Mouse (Mus musculus) embryo, embryonic 11.5 days (tissue): ENCODE data around the gene Ebi3.
A peak's percentile ranks its signal among the peaks of the same experiment; 100 is the strongest.
"Not testable (repeated sequence)": the region's sequence is repeated elsewhere in the genome, so short reads cannot be mapped to it uniquely, and the experiment has no call there.

Experiments used
- DNase-seq: peaks from one replicate; pipeline ENCODE4 v3.0.0-alpha.2; 2012; ENCODE audit warnings: low read depth, low spot score

Gene Ebi3

DNA sequence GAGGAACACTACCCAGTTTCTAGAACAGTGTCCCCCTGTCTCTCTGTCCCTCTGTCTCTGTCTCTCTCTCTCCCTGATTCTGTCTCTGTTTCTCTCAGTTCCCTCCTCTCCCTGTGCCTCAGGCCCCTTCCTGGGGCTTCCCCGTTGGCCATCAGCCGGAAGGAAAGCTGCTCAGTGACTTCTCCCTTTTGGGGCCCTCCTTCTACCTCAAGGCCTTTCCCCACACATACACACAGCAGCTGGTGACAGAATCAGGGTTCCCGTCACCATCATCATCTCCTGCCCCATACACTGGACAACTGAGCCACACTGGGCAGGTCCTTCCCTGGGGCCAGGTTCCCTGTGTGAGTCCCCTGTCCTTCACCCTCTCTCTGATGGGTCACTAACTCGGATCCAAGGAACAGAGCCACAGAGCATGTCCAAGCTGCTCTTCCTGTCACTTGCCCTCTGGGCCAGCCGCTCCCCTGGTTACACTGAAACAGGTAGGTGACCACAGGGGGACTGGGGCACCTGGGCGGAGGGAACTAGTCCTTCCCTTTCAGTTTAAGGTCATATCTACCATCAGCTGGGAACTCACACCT, at the start of gene Ebi3:
Gene Ebi3 (plus strand): TSS at position 194 of the 581 bp plus-strand sequence.
- DNase-seq: no peak

DNA sequence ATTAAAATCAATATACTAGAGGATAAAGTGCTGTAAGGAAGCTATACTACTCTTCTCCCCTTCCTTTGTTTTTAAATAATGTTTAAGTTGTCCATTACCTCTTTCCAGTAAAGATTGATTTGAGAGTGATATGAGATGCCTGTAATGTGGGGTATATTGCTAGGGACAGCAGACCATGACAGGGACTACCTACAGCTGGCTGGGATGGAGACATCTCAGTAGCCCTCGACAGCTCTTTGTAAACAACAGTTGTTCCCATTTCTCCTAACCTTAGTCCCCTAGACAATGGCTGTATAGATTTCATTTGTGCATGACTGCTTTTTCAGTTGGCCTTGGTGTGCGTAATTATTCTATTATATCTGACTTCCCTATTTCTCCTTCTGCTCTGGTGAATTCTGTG, 49.4 kb upstream of the Ebi3 start:
- DNase-seq: no peak

DNA sequence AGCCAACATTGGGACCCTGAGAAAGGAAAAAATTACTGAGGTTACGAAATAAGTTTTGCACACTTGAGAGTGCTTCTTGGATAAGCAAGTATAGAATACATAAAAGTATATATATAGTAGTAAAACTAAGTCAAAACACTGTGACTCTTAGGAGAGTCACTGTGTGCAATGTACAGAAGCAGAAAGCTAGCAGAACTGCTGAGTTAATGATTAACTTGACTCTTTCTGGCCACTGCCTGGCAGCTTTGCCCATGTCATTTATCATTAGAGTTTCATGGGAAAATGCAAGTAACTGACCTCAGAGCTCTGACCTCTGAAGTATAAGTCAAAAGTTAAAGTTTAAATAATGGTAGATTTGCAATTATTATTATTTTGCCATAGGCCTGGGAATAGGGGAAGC, 48.8 kb upstream of the Ebi3 start:
- DNase-seq: no peak

DNA sequence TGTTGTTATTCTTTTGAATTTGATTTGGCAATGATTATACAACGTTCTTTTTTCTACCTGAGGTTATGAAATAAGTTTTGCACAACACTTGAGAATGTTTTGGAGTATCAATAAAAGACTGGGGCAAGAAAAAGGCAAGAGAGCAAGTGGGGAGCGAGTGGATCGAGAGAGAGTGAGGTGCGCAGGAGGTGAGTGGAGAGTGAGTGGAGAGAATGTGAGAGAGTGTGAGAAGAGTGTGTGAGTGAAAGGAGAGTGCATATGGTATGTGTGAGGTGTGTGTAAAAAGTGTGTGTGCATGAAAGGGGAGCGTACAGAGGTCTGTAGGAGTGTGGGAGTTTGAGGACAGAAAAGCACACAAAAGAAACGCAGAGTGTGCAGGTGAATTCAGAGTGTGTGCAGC, 48.3 kb upstream of the Ebi3 start:
- no peak for DNase-seq

DNA sequence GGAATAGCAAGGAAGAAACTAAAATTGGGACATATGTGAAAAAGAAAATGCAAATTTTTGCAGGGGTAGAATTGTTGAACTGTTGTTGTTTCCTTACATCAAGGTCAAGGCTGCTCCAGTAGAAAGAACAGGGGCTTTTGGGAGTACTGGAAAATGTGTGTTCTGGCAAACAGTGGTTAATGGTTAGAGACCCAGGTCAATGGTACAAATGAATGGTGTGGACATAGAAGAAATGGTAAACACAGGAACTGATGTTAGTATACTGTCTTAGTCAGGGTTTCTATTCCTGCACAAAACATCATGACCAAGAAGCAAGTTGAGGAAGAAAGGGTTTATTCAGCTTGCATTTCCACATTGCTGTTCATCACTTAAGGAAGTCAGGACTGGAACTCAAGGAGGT, 45.8 kb upstream of the Ebi3 start:
- no peak for DNase-seq

DNA sequence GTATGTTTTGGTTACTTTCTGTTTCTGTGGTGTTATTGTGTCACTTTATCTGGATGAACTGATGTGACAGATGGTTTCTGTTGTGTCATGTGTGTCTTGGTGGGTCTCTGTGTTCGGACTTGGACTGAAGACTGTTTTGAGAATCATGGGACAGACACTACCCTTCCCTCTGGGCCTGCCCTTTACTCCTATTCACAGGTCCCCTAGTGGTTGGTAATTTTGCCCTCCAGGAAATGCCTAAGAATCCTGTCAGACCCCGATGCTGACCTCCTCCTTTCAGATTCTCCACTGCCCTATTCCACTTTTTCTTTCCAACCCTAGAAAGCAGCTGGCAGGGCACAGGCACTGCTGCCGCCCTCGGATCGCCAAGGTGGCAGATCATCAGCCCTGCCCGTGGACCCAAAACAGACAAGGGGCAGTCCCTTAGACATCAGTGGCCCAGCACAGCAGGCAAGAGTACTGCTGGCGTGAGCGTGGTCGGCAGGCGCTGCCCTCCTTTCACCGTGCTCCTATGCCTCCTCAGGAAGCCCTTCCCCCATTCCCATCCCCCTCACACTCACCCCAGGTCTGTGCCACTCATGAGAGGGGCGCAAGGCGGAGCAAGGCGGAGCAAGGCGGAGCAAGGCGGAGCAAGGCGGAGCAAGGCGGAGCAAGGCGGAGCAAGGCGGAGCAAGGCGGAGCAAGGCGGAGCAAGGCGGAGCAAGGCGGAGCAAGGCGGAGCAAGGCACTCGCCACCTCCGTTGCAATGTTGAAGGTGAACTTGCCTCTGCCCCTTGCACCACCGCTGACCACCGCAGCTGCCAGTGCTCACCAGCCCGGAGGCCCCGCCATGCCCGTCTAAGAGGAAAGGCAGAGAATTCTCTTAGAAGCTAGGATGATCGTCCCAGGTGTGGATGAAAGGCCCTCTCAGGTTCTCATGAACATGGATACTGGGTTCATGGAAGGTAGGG, 20.6 kb upstream of the Ebi3 start:
- peak; percentile 74 for DNase-seq

DNA sequence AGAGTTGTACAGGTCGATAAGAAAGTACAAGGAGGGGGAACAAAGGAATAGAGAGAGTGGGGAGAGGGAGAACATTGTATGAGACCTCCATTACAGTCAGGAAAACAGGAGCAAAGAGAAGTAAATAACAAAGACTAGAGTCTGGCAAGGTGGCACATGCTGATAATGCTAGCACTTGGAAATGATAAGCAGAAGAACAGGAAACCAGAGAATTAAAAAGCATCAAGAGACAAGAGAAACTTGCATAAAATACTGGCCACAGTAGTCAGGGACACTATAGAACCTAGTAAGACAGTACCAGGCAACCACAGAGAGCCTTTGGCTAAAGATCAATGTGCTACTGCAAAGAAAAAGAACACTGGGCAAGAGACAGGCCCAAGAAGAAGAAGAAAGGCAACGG, 19.8 kb upstream of the Ebi3 start:
- no peak for DNase-seq

DNA sequence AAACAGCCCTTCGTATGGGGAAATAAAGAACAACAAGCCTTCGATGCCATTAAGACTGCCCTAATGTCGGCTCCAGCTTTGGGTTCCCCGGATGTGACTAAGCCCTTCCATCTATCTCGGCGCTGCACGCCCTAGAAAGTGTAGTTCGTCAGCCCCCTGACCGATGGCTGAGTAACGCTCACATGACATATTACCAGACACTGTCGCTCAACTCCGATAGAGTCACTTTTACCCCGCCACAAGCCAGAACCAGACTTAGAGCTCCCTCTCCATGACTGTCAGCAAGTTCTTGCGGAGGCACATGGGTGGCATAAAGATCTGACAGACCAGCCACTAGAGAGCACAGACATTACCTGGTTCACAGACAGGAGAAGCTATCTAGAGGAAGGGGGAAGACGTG, 19.2 kb upstream of the Ebi3 start:
- no peak for DNase-seq

DNA sequence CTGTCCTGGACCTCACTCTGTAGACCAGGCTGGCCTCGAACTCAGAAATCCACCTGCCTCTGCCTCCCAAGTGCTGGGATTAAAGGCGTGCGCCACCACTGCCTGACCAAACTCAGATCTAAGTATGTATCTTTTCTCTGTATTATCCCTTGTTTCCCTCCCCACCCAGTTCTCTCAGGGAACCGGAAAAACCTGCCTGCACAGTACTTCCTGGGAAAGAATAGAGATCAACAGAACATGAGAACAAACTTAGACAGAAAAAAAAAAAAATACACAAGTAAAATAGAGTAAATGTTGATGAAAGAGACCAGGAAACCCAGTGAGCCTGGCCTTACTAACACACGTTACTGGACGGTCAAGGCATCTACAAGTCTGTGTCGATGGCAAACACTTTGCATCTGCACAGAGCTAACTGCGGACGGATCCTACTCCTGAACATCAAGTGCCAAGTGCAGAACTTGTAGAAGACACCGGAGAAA, 8.0 kb upstream of the Ebi3 start:
- not testable (repeated sequence) for DNase-seq

DNA sequence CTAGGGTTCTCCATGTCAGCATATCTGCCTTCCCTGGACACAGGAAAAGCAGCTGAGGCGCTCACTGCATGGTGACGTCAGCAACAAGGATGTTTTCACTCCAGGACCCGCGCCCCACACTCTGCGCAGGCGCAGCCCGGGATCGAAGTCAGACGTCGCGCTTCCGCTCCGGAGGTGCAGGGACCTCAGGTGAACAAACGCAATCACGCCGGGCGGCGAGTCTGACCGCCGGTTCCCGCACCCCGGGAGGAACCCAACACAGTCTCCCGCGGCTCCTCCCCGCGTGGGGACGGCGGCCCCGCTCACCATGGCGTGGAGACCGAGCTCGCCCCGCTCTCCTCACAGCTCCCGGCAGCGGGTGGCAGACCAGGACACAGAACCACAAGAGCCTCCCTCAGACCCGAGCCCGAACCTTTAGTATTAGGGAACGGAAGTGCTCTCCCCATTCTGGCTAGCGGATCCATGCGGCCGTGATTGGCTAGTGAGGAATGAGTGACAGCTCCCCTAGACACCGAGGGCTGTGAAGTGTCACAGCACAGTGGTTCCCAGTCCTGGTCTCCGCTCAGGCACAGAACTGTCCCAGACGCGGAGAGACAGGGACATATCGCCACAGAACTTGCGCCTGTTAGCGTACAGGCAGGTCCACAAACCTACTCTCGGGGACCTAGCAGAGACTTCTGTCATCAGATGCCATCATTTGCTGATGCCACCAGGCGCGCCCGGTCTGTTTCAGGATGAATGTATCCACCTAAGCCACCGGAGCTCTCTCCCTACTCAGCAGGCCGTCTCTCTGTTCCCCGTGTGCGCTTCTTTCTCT, 7.4 kb upstream of the Ebi3 start:
- DNase-seq: not testable (repeated sequence)

DNA sequence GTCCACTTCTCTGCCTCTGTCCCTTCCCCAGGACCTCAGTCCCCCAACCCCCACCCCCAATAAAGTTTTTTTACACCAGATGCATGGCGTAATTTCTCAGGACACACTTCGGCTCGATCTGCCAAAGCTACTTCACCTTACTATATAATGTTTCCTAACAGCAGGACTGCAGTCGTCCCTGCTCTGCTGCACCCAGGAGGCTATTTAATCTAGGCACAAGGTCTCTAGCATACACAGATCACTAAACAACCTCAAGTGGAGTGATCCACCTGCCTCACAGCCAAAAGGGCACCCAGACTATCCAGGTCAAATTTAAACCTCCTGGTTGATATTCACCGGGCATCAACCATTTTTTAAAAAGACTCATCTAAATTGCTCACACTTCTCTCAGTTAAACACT, 6.7 kb upstream of the Ebi3 start:
- DNase-seq: no peak

DNA sequence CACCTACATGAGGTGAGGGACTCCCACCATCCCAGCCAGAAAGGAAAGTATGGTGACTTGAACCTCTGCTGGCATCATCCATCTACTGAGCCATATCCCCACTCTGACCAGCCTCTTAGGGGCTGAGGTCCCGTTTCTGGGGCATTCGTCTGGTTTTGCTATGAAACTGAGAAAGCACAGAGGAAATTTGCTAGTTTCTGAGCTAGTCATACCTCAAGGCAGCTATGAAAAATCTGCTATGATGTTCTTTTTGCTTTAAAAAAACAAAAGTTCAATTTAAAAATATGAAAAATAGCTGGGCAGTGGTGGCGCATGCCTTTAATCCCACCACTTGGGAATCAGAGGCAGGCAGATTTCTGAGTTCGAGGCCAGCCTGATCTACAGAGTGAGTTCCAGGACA, 3.8 kb upstream of the Ebi3 start:
- DNase-seq: no peak

DNA sequence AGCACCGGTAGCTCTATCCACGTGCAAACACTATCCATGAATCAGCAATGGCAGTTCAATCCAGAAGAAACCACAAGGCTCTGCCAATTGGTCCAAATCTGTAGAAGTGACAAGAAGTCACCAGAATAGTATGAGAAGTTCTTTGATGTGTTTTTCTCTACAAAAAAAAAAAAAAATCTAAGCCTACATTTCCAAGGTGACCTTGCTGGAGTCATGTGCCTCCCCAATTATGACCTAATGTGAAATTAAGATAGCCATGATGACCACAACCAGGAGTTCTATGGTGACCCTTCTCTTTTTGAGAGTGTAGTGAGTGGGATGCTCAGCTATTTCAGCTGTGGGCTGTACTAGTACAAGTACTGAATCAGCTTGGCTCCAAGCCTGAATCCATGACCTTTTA, 3.0 kb upstream of the Ebi3 start, which contains the start of gene Zfp119b:
Gene Zfp119b (minus strand): TSS at position 101 of the 400 bp plus-strand sequence.
- DNase-seq: no peak

DNA sequence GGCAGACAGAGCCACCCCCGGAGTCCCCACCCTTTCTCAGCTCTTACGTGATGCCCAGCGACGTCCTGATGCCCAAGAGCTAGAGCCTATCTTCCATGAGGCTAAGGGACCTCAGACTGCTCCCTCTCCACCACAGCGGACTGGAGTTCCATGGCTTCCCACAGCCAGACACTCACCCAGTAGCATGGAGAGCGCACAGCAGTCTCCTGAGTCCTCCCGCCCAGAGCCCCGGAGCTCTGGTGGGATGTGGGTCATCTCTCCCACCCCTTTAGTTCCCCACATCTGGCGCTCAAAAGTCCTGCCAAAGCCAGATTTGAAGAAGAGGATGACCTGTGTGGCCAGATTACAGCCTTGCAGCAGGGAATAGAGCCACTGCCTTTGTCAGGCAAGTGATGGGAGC, 1.8 kb upstream of the Ebi3 start:
- DNase-seq: no peak

DNA sequence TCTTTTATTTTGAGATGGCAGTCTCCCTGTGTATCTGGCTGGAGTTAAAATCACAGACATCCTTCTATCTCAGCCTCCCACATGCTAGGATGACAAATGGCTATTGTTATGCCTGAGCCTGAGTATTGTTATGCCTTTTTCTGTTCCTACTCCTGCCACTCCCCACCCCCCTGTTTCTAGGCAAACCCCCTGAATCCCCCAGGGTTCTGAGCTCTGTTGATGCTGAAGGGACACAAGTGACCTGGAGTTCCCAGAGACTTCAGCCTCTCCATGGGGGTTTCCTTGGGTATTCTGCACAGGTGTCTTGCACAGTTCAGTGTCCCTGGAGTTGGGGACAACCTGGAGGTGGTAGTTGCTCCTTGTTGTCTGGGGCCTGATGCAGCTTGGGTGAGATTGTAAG, 399 bp upstream of the Ebi3 start:
- DNase-seq: no peak

DNA sequence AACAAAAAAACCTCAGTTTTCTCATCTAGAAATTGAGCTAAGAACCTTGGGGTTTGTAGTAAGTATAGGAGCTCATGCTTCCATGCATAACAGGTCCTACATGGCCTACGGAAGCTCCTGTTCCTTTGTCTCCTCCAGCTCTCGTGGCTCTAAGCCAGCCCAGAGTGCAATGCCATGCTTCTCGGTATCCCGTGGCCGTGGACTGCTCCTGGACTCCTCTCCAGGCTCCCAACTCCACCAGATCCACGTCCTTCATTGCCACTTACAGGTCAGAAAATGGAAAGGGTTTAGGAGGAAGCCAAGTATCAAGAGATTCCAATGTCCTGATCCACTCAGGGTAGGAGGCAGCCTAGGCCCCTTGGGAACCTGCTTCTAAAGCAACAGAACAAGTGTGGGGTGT, 1.3 kb downstream of the Ebi3 start:
- no peak for DNase-seq

DNA sequence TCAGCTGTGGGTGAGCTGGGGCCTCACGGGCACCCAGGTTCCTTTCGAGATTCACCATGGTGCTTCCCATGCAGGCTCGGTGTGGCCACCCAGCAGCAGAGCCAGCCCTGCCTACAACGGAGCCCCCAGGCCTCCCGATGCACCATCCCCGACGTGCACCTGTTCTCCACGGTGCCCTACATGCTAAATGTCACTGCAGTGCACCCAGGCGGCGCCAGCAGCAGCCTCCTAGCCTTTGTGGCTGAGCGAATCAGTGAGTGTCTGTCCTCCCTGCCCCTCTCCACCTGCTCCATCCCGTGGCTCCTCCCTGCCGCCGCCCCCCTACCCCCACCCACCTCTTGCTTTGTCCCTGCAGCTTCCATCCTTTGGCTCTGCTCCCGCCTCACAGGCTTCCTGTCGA, 1.8 kb downstream of the Ebi3 start:
- no peak for DNase-seq

DNA sequence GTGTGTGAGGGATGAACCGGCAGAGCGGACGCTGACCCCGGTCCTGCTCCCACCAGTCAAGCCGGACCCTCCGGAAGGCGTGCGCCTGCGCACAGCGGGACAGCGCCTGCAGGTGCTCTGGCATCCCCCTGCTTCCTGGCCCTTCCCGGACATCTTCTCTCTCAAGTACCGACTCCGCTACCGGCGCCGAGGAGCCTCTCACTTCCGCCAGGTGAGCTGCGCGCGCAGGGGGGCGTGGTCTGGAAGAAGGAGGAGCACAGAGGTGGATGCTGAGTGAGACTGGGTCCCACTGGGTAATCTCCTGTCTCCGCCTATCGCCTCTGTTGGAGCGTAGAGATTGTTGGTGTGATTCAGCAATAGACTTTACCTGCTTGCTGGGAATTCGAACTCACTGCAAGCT, 3.7 kb downstream of the Ebi3 start:
- no peak for DNase-seq

DNA sequence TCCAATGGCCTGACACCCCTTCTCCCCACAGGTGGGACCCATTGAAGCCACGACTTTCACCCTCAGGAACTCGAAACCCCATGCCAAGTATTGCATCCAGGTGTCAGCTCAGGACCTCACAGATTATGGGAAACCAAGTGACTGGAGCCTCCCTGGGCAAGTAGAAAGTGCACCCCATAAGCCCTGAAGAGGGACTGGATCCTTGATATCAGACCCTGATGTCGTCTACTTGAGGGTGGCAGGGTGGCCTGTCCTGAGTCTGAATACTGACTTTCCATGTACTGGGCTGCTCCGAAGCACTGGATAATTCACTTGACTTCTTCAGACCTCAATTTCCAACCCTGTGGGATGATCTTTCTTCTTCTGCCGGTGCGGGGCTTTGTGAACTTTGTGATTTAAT, 4.2 kb downstream of the Ebi3 start:
- no peak for DNase-seq

DNA sequence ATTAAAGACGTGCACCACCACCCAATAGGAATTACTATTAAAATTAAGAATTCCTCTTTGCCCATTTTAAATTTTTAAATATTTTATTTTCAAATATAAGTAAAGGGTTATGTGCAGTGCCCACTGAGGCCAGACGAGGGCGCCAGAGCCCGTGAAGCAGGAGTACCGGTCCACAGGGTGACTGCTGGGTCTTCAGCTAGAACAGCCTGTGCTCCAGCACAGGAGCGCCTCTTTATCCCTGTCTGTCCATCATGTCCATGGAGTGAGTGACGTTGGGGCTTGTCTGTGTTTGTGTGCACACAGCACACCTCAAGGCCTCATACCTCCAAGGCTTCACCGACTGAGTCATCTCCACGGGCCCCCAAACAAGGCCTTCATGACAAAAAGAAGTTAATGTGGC, 4.7 kb downstream of the Ebi3 start:
- no peak for DNase-seq

DNA sequence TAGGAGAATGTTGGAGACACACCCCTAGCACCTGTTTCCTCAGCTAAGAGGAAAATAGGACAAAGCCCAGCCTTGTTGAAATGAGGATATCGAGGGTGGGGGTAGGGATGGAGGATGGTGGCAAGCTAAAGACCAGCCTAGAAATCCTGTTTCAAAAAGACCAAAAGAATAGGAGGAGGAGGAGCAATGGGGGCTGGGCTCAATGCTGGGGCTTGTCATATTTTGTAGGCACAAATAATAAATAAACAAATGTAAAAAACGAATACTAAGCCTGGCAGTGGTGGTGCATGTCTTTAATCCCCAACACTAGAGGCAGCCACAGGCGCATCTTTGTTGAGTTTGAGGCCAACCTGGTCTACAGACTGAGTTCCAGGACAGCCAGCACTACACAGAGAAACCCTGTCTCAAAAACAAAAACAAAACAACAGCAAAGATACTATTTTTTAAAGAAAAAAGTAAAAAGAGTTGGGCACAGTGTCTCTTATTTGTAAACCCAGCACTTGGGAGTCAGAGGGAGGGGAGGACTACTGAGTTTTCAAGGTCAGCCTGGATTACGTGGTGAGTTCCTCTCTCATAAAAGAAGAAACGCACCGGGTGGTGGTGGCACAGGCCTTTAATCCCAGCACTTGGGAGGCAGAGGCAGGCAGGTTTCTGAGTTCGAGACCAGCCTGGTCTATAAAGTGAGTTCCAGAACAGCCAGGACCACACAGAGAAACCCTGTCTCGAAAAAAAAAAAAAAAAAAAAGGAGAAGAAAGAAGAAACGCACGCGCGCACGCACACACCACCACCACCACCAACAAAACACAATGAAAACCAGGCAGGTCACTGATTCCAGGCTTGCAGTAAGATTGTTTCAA, 5.5 kb downstream of the Ebi3 start:
- DNase-seq: no peak
